Mouse (Mus musculus) midbrain, embryonic 13.5 days (tissue): Measurements from ENCODE around the gene Man1a2. TPM values are rescaled to one million over a fixed set of nuclear protein-coding genes. Genes with fewer than 3 reads are reported as not detected.

Experiments
- ATAC-seq: fragments of 200-750 bp; cut with Nextera tagmentation; 2 replicates; pipeline ENCODE4 v1.8.0; 2017; ENCODE audit warnings: mild to moderate bottlenecking, moderate TSS enrichment, moderate library complexity
- H3K27ac ChIP-seq: fragments of 300-500 bp; sonication (generic); 2 replicates; pipeline ENCODE4 v1.5.1; 2015; ENCODE audit warnings: inconsistent platforms, mild to moderate bottlenecking, moderate library complexity
- H3K27me3 ChIP-seq: fragments of 300-500 bp; sonication (generic); 2 replicates; pipeline ENCODE4 v1.6.1; 2015; ENCODE audit warnings: mild to moderate bottlenecking, inconsistent platforms
- H3K36me3 ChIP-seq: fragments of 300-500 bp; sonication (generic); 2 replicates; pipeline ENCODE4 v1.6.1; 2015; ENCODE audit warnings: mild to moderate bottlenecking, inconsistent platforms
- H3K4me1 ChIP-seq: fragments of 300-500 bp; sonication (generic); replicated peaks from 2 replicates; pipeline ENCODE4 v1.6.1; 2015; ENCODE audit warnings: inconsistent platforms
- H3K4me2 ChIP-seq: fragments of 300-500 bp; sonication (generic); replicated peaks from 2 replicates; pipeline ENCODE4 v1.6.1; 2015; ENCODE audit warnings: moderate library complexity, mild to moderate bottlenecking, inconsistent platforms
- H3K4me3 ChIP-seq: fragments of 300-500 bp; sonication (generic); replicated peaks from 2 replicates; pipeline ENCODE4 v1.5.1; 2015; ENCODE audit warnings: mild to moderate bottlenecking, inconsistent platforms
- H3K9ac ChIP-seq: fragments of 300-500 bp; sonication (generic); replicated peaks from 2 replicates; pipeline ENCODE4 v1.6.1; 2015; ENCODE audit warnings: mild to moderate bottlenecking, inconsistent platforms
- H3K9me3 ChIP-seq: fragments of 300-500 bp; sonication (generic); 2 replicates; pipeline ENCODE4 v1.6.1; 2016; ENCODE audit warnings: mild to moderate bottlenecking, inconsistent platforms
- WGBS: fragments of 180-500 bp; shearing (Covaris S2); methylation state at CpG from one replicate; pipeline ENCODE4 v1.1.7; 2015; 5-methylcytosine and 5-hydroxymethylcytosine counted together
- polyA plus RNA-seq: library from polyadenylated mRNA; unstranded; fragments of >200 nt; fragmentation: Nextera tagmentation; extraction: Ambion mirVana; gene quantifications from 2 replicates; pipeline ENCODE4 v1.2.1, GENCODE M21; 2015

The Man1a2 gene
- polyA plus RNA-seq, 1 experiment from 2014 or later: 46.9 TPM

- Histone ChIP-seq H3K9ac (no peak overlapping the region), H3K36me3 (no peaks in the 10 kb centered on the region), H3K4me1 (no peaks in the 10 kb centered on the region), H3K27ac (no peak overlapping the region), H3K9me3 (no peaks in the 10 kb centered on the region), H3K27me3 (no peaks in the 10 kb centered on the region), H3K4me2 (no peak overlapping the region), H3K4me3 (no peak overlapping the region)
- ATAC-seq: no peak
- 100% methylated on average over 2 of the region's 3 CpGs for WGBS
Observed at GRCm38 (mm10) chr3:100552171-100552570, 133.1 kb downstream of the Man1a2 start.

- H3K4me1 ChIP-seq: no peaks in the 10 kb centered on the region
- no peak for ATAC-seq
- 78% methylated on average over 3 of the region's 3 CpGs for WGBS
- no peak overlapping the region for H3K9ac ChIP-seq
- no peak overlapping the region for H3K27ac ChIP-seq
- H3K9me3 ChIP-seq: no peaks in the 10 kb centered on the region
- H3K36me3 ChIP-seq: no peaks in the 10 kb centered on the region
- H3K27me3 ChIP-seq: no peaks in the 10 kb centered on the region
- no peak overlapping the region for H3K4me2 ChIP-seq
- H3K4me3 ChIP-seq: no peak overlapping the region
Observed at GRCm38 (mm10) chr3:100547913-100548292, 137.4 kb downstream of the Man1a2 start.

GRCm38 (mm10) chr3:100547162-100547912 is 138.0 kb downstream of the Man1a2 start:
- no peak for ATAC-seq

GRCm38 (mm10) chr3:100536686-100537085 is 148.6 kb downstream of the Man1a2 start:
- no peak for ATAC-seq
- 89% methylated on average over 2 of the region's 2 CpGs for WGBS
- no peak overlapping the region for H3K4me2 ChIP-seq

More at GRCm38 (mm10) chr3:100547162-100547912, 138.0 kb downstream of the Man1a2 start:
- Histone ChIP-seq H3K27me3 (no peaks in the 10 kb centered on the region), H3K9ac (no peak overlapping the region), H3K27ac (no peak overlapping the region), H3K9me3 (no peaks in the 10 kb centered on the region), H3K36me3 (no peaks in the 10 kb centered on the region), H3K4me2 (no peak overlapping the region), H3K4me3 (no peak overlapping the region), H3K4me1 (no peaks in the 10 kb centered on the region)
- WGBS: 85% methylated on average over 10 of the region's 10 CpGs

GRCm38 (mm10) chr3:100535902-100536301 is 149.4 kb downstream of the Man1a2 start:
- no peak for ATAC-seq
- Histone ChIP-seq H3K9me3 (no peaks in the 10 kb centered on the region), H3K4me1 (no peaks in the 10 kb centered on the region), H3K27ac (no peak overlapping the region), H3K9ac (no peak overlapping the region), H3K4me3 (no peak overlapping the region), H3K4me2 (no peak overlapping the region), H3K27me3 (no peaks in the 10 kb centered on the region), H3K36me3 (no peaks in the 10 kb centered on the region)
- 76% methylated on average over 4 of the region's 4 CpGs for WGBS

More at GRCm38 (mm10) chr3:100536686-100537085, 148.6 kb downstream of the Man1a2 start:
- H3K36me3 ChIP-seq: no peaks in the 10 kb centered on the region
- no peaks in the 10 kb centered on the region for H3K27me3 ChIP-seq
- H3K9ac ChIP-seq: no peak overlapping the region
- H3K27ac ChIP-seq: no peak overlapping the region
- H3K9me3 ChIP-seq: no peaks in the 10 kb centered on the region
- no peak overlapping the region for H3K4me3 ChIP-seq
- no peaks in the 10 kb centered on the region for H3K4me1 ChIP-seq

- Histone ChIP-seq H3K4me3 (no peak overlapping the region), H3K9me3 (no peaks in the 10 kb centered on the region), H3K4me2 (no peak overlapping the region), H3K4me1 (no peaks in the 10 kb centered on the region), H3K36me3 (no peaks in the 10 kb centered on the region), H3K27me3 (no peaks in the 10 kb centered on the region), H3K27ac (no peak overlapping the region), H3K9ac (no peak overlapping the region)
- no peak for ATAC-seq
- 51% methylated on average over 3 of the region's 3 CpGs for WGBS
Observed at GRCm38 (mm10) chr3:100535298-100535697, 150.0 kb downstream of the Man1a2 start.

GRCm38 (mm10) chr3:100534394-100534793 is 150.9 kb downstream of the Man1a2 start:
- 84% methylated on average over 3 of the region's 3 CpGs for WGBS
- ATAC-seq: no peak
- Histone ChIP-seq H3K9ac (no peak overlapping the region), H3K4me2 (no peak overlapping the region), H3K9me3 (no peaks in the 10 kb centered on the region), H3K36me3 (no peaks in the 10 kb centered on the region), H3K27ac (no peak overlapping the region), H3K4me1 (no peaks in the 10 kb centered on the region), H3K4me3 (no peak overlapping the region), H3K27me3 (no peaks in the 10 kb centered on the region)

GRCm38 (mm10) chr3:100533429-100533828 is 151.9 kb downstream of the Man1a2 start:
- H3K9ac ChIP-seq: no peak overlapping the region
- no peaks in the 10 kb centered on the region for H3K36me3 ChIP-seq
- no peaks in the 10 kb centered on the region for H3K9me3 ChIP-seq
- no peaks in the 10 kb centered on the region for H3K4me1 ChIP-seq
- no peak overlapping the region for H3K27ac ChIP-seq
- ATAC-seq: no peak
- H3K4me2 ChIP-seq: no peak overlapping the region
- no peaks in the 10 kb centered on the region for H3K27me3 ChIP-seq
- H3K4me3 ChIP-seq: no peak overlapping the region

GRCm38 (mm10) chr3:100530919-100531318 is 154.4 kb downstream of the Man1a2 start:
- 94% methylated on average over 5 of the region's 5 CpGs for WGBS
- Histone ChIP-seq H3K27ac (no peak overlapping the region), H3K4me1 (no peaks in the 10 kb centered on the region), H3K9me3 (no peaks in the 10 kb centered on the region), H3K36me3 (no peaks in the 10 kb centered on the region), H3K4me3 (no peak overlapping the region), H3K9ac (no peak overlapping the region), H3K4me2 (no peak overlapping the region), H3K27me3 (no peaks in the 10 kb centered on the region)
- no peak for ATAC-seq

GRCm38 (mm10) chr3:100530244-100530788 is 155.0 kb downstream of the Man1a2 start:
- Histone ChIP-seq H3K36me3 (no peaks in the 10 kb centered on the region), H3K27me3 (no peaks in the 10 kb centered on the region), H3K4me1 (no peaks in the 10 kb centered on the region), H3K27ac (no peak overlapping the region), H3K4me2 (no peak overlapping the region), H3K4me3 (no peak overlapping the region), H3K9me3 (no peaks in the 10 kb centered on the region), H3K9ac (no peak overlapping the region)
- 88% methylated on average over 7 of the region's 7 CpGs for WGBS
- no peak for ATAC-seq

GRCm38 (mm10) chr3:100522671-100523070 is 162.6 kb downstream of the Man1a2 start:
- no peaks in the 10 kb centered on the region for H3K4me1 ChIP-seq
- no peak overlapping the region for H3K4me2 ChIP-seq
- H3K36me3 ChIP-seq: no peaks in the 10 kb centered on the region
- H3K9me3 ChIP-seq: no peaks in the 10 kb centered on the region
- H3K4me3 ChIP-seq: no peak overlapping the region
- 80% methylated on average over 7 of the region's 7 CpGs for WGBS
- no peak overlapping the region for H3K27ac ChIP-seq
- ATAC-seq: no peak
- H3K27me3 ChIP-seq: no peaks in the 10 kb centered on the region
- no peak overlapping the region for H3K9ac ChIP-seq

GRCm38 (mm10) chr3:100521626-100522025 is 163.7 kb downstream of the Man1a2 start:
- 65% methylated on average over 1 of the region's 1 CpGs for WGBS
- ATAC-seq: no peak
- no peak overlapping the region for H3K27ac ChIP-seq

GRCm38 (mm10) chr3:100515754-100516141 is 169.6 kb downstream of the Man1a2 start:
- WGBS: 85% methylated on average over 5 of the region's 5 CpGs
- Histone ChIP-seq H3K4me2 (no peak overlapping the region), H3K4me3 (no peak overlapping the region), H3K4me1 (no peaks in the 10 kb centered on the region), H3K27me3 (no peaks in the 10 kb centered on the region), H3K36me3 (no peaks in the 10 kb centered on the region), H3K9me3 (no peaks in the 10 kb centered on the region), H3K9ac (no peak overlapping the region), H3K27ac (no peak overlapping the region)
- no peak for ATAC-seq

More at GRCm38 (mm10) chr3:100521626-100522025, 163.7 kb downstream of the Man1a2 start:
- Histone ChIP-seq H3K36me3 (no peaks in the 10 kb centered on the region), H3K27me3 (no peaks in the 10 kb centered on the region), H3K4me1 (no peaks in the 10 kb centered on the region), H3K9me3 (no peaks in the 10 kb centered on the region), H3K4me3 (no peak overlapping the region), H3K9ac (no peak overlapping the region), H3K4me2 (no peak overlapping the region)
